Mouse (Mus musculus) c-Kit-negative CD71-positive TER-119-positive erythroid progenitor cells, embryonic 14.5 days (primary cell): Measurements from ENCODE around the gene Arid3b.

Experiments used
- DNase-seq: peaks from one replicate; pipeline ENCODE4 v3.0.0-alpha.2; 2013; ENCODE audit warnings: low read depth, low spot score

Gene Arid3b

DNA sequence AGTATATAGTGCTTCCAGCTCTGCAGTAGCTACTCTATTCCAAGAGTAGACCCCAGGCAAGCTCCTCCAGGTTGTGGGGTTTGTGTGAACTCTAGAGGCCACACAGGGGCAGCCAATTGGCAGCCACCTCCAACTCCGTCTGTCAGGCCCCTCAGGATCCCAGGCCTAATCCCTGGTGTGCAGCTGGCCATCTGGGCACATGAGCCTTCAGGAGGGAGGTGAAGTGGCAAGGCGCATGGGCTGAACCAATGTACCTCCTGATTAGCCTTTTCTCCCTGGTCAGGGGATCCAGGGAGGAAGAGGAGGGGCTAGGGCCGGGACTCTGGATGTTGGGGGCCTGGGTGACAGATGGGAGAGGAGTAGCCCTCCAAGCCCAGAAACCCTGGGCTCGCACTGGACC, 60.9 kb downstream of the Arid3b start:
- no peak for DNase-seq

DNA sequence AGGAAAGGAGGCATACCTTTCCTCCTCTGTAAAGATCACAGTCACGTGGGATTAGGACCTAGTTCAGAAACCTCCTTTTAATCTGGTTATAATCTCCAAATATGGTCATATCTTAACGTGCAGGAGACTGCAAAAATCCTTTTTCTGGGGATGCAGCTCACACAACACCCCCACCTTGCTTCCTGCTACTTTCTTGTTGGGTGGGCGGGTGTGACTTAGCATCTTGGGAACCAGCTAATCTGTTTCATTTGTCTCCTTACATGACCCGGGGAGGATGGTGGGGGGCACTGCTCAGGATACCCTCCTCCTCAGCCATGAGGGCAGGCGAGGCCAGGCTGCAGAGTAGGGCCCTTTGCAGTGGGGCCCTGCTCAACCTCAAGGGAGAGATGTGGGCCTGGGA, 61.6 kb downstream of the Arid3b start:
- DNase-seq = no peak

DNA sequence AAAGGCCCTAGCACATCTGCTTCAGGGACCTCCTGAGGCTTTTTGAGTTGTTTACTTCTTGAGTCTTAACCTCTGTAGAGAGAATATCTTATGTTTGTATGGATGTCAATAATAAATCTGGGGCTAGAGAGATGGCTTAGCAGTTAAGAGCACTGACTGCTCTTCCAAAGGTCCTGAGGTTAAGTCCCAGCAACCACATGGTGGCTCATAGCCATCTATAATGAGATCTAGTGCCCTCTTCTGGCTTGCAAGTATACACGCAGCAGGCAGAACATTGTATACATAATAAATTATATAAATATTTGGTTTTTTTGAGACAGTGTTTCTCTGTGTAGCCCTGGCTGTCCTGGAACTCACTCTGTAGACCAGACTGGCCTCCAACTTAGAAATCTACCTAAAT, 62.4 kb downstream of the Arid3b start:
- no peak for DNase-seq

DNA sequence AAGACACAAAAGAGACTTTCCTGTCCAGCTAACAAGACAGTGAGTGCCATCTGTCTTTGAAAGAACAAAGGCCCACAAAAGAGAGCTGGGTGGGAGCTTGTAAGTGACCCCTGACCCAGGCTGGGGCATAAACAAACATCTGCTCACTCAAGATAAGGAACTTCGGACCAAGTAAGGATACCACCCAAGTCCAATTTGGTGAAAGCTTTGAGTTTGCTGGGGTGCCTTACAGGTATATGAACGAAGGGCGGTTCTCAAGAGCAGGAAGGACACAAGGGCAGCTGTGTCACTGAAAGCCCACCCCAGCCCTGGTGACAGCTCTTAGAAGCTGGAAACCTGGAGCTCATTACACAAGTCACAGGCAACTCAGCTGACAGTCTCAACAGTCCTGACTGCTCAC, 62.8 kb downstream of the Arid3b start:
- DNase-seq = no peak

DNA sequence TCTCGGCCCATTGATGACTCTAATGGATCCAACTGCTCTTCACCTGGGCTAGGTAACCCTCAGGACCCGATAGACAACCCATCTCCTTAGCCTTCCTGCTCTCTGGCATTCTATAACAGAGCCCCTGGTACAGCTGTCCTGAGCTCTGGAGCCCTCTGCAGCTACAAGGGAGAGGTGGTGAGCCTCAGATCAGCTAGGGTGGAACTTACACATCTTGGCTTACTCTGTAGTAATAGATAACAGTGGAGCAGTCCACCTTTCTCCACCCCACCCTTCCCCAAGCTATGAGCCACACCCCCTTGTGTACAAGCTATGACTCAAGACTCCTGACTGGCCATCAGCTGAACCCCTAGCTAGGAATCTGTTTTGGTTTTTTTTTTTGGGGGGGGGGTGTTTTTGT, 65.8 kb downstream of the Arid3b start:
- no peak for DNase-seq

DNA sequence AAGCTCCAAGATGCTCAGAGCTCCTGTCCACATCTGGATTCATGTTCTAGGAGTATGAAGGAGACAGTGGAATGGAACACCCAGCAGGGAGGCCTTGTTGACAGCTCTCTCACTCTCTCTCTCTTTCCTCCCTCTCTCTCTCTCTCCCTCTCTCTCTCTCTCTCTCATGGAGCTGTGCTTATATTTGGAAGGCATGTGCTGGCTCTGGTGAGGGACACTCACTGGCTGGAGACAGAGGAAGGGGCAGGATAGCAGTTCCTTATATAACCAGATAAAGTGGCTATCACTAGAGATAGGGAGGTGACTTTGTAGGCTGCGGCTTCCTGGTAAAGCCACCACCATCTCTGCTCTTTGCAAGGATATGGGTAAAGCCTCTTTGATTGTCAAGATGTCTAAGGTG, 66.4 kb downstream of the Arid3b start:
- DNase-seq = no peak

DNA sequence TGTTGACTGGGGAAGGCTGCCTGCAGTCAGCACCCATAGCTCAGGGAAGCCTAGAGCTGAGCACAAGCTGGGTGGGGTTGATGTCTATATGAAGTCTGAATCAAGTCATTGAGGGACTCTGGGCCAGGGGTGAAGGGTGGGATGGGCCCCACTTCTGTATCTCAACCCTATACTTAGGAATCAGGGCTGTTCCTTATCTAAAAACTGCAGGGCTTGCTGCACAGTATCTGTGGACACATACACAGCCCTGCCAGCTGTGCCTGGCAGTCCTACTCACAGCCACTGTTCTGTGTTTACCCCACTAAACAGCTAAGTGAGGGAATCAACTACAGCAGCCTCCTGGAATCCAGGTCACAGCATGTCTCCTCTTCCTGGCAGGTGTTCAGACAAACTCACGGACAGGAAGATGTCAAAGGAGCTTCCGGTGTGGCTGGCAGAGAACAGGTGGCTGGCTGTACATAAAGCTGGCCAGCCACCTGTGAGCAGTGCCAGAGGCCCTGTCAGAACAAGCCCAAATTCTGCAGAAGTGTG, 67.0 kb downstream of the Arid3b start:
- DNase-seq = peak; percentile 78

DNA sequence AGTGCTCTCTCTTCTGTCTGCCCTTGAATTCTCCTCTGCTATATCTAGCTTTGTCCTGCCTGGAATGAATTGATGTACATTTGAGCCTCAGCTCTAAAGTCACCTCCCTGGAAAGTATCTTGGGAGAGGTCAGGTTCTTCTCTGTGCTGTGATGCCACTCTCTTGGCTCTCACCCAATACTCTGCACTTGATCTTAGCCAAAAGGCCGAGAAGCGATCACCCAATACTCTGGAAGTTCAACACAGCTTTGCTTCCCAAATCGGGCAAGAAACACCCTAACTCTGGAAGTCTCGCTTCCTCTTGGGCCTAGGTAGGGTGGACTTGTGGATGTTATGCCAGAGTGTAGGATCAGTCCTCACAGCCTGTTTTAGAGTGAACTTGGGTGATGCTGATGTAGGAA, 69.4 kb downstream of the Arid3b start:
- DNase-seq = no peak

DNA sequence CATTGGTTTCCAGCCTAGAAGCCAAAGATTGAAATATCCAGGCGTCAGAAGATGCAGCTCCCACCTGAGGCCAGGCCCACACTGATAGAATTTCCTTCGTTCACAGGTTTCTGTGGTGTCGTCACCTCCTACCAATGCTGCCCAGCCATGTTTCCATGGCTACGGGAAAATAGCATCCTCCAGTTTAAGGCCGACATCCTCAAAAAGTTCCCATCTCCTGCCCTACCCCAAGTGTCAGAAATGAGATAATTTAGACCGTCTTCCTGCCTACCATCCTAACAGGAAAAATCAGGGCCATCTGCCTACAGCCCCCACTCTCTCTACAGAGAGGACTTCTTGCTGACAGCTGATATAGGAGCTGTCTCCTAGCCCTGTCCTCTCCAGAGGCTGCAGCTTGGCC, 70.2 kb downstream of the Arid3b start:
- no peak for DNase-seq

DNA sequence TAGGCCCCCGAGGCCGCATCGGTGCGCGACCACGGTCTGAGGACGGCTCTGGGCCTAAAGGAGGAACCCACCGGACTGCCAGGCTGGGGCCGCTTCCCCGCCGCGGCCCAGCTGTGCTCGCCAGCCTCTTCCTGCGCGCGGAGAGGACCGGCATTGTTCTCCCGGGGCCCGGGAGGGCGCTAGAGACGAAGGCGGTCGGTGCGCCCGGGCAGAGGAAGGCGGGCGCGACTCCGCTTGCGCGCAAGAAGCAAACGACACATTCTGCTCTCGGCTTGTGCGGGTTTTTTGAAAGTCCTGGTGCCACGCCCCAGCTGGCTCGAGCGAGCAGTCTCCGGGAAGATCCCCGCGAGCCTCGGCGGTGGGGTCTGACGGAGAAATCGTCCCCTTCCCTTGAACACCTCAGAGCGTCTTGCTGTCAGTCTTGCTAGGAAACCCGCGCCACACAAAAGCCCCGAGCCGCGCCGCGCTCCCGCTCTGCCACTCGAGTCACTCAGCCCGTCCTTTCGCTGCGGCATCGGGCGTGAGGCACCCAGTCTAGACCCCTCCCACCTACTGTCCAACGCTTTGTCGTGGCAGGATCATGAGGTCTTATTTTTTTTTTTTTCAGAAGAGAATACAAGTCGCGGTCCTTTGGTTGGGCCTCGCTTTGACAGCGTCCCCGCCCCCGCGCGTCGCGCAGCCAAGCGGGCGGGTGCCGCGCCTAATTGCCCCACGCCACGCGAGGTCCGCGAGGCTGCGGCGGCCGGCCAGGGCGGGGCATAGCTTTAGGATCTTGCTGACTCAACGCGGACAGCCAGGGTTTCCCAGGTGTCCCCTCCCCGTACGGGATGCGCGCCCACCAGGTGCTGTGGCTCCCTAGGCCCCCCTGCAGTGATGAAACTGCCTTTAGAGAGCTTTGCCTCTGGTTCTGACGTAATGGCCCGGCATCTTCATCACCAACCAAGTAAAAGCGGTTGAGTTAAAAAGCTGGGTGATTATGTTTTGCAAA, 70.9 kb downstream of the Arid3b start, which contains the start of gene Clk3:
Gene Clk3 (minus strand): TSS at position 497 of the 988 bp plus-strand sequence.
- no peak for DNase-seq

DNA sequence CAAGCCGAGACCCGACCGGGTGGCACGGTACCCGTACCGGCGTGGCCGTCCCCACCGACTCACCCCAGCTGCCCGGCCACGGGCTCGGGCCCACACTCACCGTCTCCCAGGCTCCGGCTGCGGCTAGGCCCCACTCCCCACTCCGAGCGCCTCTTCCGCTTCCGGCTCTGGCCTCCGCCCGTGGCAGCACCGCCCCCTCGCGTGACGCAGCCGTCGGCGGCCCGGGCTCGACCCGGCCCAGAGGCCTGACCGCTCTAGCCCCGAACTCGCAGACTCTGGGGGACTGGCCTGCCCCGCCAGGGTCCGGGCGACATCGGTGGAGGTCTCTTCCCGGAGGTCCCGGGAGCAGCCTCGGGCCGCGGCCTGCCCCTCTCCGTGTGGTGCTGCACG, 71.6 kb downstream of the Arid3b start:
- DNase-seq = peak; percentile 76

DNA sequence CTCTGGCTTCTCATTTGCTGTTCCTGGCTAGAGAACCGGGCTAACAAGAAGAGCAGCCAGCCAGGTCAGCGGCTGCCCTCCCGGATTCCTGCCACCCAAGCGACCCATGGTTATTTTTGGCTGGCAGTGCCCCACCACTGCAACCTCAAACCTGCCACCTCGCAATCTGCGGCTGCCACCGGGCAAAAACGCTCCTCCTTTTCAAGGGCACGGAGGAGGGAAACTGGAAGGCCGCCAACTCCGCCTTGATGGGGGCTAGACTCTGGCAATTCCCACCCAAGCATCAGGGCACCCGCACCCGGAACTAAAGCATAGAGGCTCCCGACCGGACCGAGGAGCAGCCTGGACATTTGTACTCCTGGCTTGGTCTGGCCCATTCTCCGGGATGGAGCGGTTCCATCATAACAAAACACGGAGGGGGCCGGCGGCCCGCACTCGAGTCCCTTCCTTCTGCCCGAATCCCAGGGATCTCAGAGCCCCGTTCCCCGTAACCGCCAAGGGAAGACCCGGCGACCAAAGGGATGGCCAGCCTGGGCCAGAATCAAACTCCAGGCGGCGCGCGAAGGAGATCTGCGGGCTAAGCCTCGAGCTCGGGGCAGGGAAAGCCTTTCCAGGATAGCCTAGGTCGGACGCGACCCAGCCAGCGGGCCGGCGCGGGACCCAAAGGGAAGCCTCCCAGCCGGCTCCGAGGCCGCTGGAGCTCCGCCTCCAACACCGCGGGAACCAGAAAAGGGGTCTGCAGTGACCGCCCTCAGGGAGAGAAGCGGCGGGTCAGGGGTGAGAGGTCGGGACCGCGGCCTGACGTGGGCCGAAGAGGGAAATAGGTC, 72.2 kb downstream of the Arid3b start:
- no peak for DNase-seq

DNA sequence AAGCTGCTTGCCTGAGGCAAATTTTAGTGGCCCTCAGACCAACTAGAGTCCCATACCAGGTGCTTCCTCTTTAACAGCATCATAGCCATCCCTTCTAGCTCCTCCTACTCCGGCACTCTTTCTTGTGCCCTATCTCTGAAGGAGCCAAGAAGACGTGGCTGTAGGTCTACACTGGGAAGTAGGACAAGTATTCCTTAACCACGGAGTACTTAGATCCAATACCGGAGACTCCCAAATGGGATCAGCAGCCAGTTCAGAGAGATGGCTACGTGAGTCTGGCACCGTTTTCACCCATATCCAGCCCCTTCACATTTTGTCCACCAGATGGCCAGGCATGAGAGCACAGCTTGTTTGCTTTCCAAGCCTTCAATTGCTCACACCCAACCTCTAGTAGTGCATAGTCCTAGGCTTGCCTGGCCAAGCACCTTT, 74.0 kb downstream of the Arid3b start:
- no peak for DNase-seq

DNA sequence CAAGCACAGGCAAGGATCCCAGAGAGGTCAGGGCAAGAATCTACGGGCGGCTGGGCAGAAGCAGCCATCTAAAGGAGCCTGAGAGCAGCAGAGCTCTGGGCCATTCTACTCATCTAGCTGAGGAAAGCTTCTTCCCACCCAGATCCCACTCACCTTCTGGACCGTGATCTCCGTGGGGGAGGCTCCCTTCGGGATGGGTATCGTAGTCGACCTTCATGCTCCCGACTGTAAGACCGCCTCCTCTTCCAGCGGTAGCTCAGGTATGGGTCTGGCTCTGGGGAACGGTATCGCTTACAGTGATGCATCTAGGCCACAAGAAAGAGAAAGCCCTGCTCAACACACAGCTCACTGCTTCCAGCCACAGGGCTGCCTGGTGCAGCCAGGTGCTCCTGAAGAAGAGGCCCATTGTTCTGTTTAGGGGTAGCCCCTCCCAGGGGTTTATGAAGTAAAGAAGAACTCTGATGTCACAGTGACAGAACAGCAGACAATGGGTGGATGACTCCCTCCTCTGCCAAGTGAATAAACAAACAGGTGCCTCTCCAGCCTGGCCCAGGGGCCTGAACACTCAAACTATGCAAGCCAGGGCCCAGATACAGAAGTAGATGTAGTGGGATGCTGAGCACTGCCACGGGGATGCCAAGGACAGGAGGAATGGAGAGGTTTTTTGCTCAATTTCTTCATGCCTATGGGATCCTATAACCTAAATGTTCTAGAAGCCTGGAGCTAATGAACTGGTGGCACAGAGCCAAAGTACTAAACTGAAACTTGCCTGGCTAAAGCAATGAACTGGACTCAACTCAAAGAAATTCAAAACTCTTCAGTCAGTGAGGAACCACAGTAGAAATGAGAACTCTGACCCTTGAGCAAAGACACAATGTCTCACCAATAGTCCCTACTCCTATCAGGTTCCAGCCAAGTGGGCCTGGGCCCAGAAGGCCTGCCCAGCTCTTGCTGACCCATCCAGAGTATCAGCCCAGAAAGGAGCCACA, 74.7 kb downstream of the Arid3b start:
- DNase-seq = no peak

DNA sequence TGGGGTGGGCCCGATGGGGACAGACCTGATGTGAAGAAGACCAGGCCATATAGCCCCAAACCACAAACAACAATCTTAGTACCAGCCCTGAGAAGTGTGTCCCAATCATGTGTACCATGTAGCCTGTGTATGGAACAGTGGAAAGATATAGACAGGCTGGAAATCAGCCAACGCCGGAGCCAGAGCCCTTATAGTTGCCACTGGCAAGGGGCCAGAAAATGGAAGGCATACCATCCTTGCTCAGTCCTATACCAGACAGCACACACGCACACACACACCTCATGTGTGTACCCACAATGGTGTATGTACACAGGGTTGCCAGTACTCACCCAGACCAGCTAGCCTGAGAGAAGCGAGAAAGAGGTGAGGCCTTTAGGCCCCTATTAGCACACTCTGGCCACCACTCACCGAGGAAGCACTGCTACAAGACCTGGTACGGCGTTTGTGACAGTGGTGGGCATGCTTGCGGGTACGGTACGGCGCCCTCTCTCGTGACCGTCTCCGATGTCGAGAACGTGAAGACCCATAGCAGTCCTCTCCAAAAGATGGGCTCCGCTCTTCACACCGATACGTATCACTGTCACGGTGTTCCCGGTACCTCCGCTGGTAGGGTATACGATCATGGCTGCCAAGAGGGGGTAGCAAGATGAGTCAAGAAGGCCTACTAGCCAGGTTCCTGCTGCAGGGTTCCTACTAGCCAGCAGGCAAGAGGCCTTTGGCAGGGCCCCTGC, 76.0 kb downstream of the Arid3b start:
- no peak for DNase-seq

DNA sequence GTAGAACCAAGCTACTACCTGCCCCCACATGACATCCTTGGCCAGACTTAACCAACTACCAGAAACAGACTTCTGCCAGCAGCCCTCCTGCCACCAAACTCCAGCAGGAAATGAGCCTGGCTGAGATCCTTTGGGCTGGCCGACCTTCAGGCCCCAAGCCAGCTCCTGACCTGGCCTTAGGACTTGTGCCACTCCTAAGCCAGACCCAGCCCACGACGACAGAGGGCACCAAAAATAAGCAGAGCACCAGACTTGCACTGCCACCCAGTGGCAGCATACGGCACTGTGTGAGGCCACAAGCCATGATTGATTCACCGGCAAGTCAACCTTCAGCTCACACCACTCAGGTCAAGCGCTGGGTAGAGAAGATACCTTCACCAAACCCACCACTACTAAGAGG, 77.3 kb downstream of the Arid3b start:
- no peak for DNase-seq

DNA sequence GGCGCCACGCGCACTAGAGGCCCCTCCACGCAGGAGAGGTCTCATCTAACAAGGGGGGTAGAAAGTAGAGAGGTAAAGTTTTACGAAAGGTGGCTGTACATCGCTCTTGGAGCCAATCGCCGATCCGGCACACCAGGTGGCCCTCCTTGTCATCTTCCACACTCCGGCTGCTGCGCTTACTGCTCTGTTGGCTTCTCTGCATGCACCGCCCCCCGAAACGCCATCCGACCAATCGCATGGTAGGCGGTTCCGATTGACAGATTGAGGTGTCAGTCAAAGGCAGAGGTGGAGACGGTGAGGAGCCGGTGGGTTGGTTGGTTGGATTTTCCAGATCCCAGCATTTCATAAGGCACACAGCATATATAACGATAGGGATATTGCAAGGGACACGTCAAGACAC, 78.1 kb downstream of the Arid3b start:
- DNase-seq = no peak

DNA sequence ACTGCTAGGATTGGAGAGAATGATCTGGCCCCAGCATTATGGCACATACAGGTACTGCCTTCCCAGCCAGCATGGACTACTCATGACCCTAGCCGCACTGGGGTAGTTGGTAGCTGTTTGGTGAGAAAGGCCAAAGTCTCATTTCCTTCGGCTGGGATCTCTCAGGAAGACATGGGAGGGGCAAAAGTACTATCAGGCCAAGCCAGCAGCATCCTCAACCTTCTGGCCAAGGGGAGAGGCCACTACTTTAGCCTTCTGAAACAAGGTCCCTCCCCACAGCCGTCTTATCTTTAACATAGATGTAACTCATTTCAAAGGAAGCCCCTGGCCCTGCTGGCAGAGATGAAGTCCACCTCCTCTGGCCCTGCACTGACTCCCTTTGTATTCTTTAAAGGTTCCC, 79.0 kb downstream of the Arid3b start:
- DNase-seq = no peak

DNA sequence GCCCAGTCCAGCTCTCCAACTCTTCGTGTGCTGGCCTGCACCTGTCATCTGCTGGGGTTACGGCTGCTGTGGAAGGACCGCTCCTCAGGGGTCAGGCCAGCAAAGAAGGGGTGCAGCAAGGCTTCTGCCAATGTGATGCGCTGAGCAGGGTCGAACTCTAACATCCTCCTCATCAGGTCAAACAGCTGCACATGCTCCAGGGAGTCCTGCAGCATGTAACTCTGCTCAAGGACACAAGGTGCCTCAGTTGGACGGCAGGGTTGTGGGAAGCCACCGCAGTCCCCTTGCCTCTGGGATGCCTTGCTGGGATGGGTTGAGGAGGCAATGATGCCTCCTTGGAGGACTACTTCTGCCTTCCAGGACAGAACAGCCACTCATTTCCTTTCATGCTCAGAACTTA, 85.7 kb downstream of the Arid3b start:
- no peak for DNase-seq

DNA sequence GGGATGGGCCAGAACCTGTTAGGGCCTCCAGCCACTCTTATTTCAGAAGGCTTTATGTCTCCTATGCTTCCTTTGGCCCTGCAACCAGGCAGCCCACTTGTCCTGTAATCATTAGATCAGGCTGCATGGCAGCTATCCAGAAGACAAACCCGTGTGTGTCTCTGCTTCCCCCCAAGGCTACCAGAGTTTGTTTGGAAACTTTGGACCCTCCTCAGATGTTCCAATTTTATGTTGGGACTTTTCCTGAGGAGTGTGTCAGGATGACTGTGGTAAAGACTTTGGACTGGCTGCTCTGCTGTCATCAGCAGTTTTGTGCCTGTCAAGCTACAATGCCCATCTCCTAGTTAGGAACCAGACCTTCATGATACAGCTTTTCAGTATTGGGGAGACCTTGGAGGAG, 87.8 kb downstream of the Arid3b start:
- no peak for DNase-seq
